Mouse (Mus musculus) cerebellum, postnatal 4 days (tissue): ENCODE data around the gene Kctd17.

Experiments
- DNase-seq, 2 experiments: peaks; one replicate each; pipeline ENCODE4 v3.0.0; 2022; ENCODE audit warnings: low spot score in 2 of 2, mixed read lengths in 1 of 2

Gene Kctd17

GRCm38 (mm10) chr15:78481448-78482000, 53.2 kb downstream of the Kctd17 start:
- DNase-seq: no peak

- DNase-seq: no peak
These were observed 54.2 kb downstream of the Kctd17 start for GRCm38 (mm10) chr15:78482518-78482917.

GRCm38 (mm10) chr15:78483311-78483710, 54.9 kb downstream of the Kctd17 start:
- DNase-seq: no peak

GRCm38 (mm10) chr15:78486564-78486963, 58.2 kb downstream of the Kctd17 start:
- DNase-seq: no peak

- DNase-seq: no peak
These were observed 58.7 kb downstream of the Kctd17 start for GRCm38 (mm10) chr15:78487066-78487465.
